Comparison of ENCODE assay signal across 8 mouse cellular contexts in the genomic region with DNA sequence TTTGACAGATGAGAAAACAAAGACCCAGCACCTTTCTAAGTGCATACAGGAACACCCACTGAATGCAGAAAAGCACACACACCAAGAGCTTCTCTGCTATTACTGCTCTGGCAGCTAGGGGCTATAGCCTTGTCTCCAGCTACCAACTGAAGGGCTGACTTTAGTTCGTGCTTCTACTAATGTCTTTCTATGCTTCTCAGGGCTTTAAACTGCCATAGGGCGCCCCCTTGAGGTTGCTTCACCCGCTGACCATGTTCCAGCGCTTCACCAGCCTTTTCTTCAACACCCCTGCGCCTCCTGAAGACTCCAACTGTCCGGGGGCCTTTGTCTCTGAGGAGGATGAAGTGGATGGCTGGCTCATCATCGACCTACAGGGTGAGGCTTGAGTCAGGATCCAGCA. TPM values are rescaled to one million over a fixed set of nuclear protein-coding genes. Genes with fewer than 3 reads are reported as not detected.
DNase-seq lines count a peak whose midpoint lies in the region; ATAC-seq and TF ChIP-seq lines count a peak whose summit lies in the region.

No protein-coding gene starts in this region.

- no peak overlapping the region for H3K4me2 ChIP-seq in liver, embryonic 14.5 days (ENCODE audit: low read depth)
- peak overlapping the region; percentile 17; the same call in 1 of the 2 replicates for H3K4me2 ChIP-seq in neural tube, embryonic 14.5 days (ENCODE audit: low read depth, low read length)

- peak; percentile 88 for TF ChIP-seq CTCF in liver, embryonic 14.5 days (IDR thresholded peaks at IDR 0.05; ENCODE audit: low read depth)

- H3K36me3 ChIP-seq in liver, embryonic 14.5 days (replicated peaks; ENCODE audit: control insufficient read depth, insufficient read depth, low read depth), result peaks cover 5% of the 10 kb centered on the region
- H3K36me3 ChIP-seq in neural tube, embryonic 14.5 days (ENCODE audit: control insufficient read depth, insufficient read depth, low read length), result peaks cover 32% of the 10 kb centered on the region

- no peak overlapping the region for H3K27ac ChIP-seq in liver, embryonic 14.5 days
- H3K27ac ChIP-seq in neural tube, embryonic 14.5 days (ENCODE audit: low read depth, low read length), result no peak overlapping the region

- ATAC-seq in liver, embryonic 14.5 days (ENCODE audit: insufficient read depth), result no peak
- no peak for ATAC-seq in neural tube, embryonic 14.5 days (ENCODE audit: low read depth)

- WGBS in liver, embryonic 14.5 days (ENCODE audit: insufficient replicate concordance), result 21% methylated on average over 7 of the region's 7 CpGs
- 22% methylated on average over 7 of the region's 7 CpGs for WGBS in neural tube, embryonic 14.5 days

- H3K9ac ChIP-seq in liver, embryonic 14.5 days (replicated peaks), result no peak overlapping the region
- H3K9ac ChIP-seq in neural tube, embryonic 14.5 days (replicated peaks; ENCODE audit: low read depth, low read length), result no peak overlapping the region; the same call in 1 of the 2 replicates

- no peak for TF ChIP-seq EP300 in liver, embryonic 14.5 days (IDR thresholded peaks at IDR 0.05; ENCODE audit: low read depth)

- H3K4me3 ChIP-seq in liver, embryonic 14.5 days (ENCODE audit: insufficient read depth in 1 of 2, low read depth in 2 of 2, low read length in 2 of 2), result no peak overlapping the region
- H3K4me3 ChIP-seq in neural tube, embryonic 14.5 days (ENCODE audit: low read depth, low read length), result no peak overlapping the region

- peaks cover 6 to 9% of the 10 kb centered on the region in 2 experiments; a peak in 3 of 4 replicates for H3K4me1 ChIP-seq in liver, embryonic 14.5 days (replicated peaks; ENCODE audit: control insufficient read depth in 2 of 2, insufficient read depth in 2 of 2, low read length in 1 of 2)
- H3K4me1 ChIP-seq in neural tube, embryonic 14.5 days (ENCODE audit: control insufficient read depth, insufficient read depth, low read length), result peaks cover 34% of the 10 kb centered on the region

- peak; percentile 68 for DNase-seq in ovary, adult 18-20 months (ENCODE audit: low spot score)
- no peak for DNase-seq in ovary, postnatal 10 days (ENCODE audit: low spot score)
- peak; percentile 90 to 93 for DNase-seq in cerebellum, postnatal 10 days
- DNase-seq in gastrocnemius, adult 8-10 months (ENCODE audit: low spot score in 2 of 2), result peak; percentile 76 to 78
- peak; percentile 90 for DNase-seq in kidney, postnatal 10 days
- peak; percentile 50 to 66 (median 56) for DNase-seq in liver, embryonic 14.5 days (ENCODE audit: low read depth in 3 of 3, low spot score in 3 of 3)
- peak; percentile 67 for DNase-seq in testis, postnatal 14 days (ENCODE audit: low spot score)

- peaks cover 12% of the 10 kb centered on the region for H3K27me3 ChIP-seq in liver, embryonic 14.5 days (ENCODE audit: control insufficient read depth, insufficient read depth, low read length)
- H3K27me3 ChIP-seq in neural tube, embryonic 14.5 days (ENCODE audit: control insufficient read depth, insufficient read depth, low read length), result no peaks in the 10 kb centered on the region

- no peaks in the 10 kb centered on the region for H3K9me3 ChIP-seq in liver, embryonic 14.5 days (ENCODE audit: control insufficient read depth, low read length)
- no peaks in the 10 kb centered on the region for H3K9me3 ChIP-seq in neural tube, embryonic 14.5 days (ENCODE audit: control insufficient read depth, low read length)

RNA-seq across cellular contexts. Expression of a gene that starts 4.2 kb away (rescaled TPM):
- total RNA-seq in gastrocnemius, adult 8-10 months (2022), result 100 to 1,000 TPM; 238 to 367 (median 290) TPM
- polyA plus RNA-seq in liver, embryonic 14.5 days (2012; rRNA removed), result 2.2 and 2.7 TPM in 2 replicates
- 1.4 and 1.9 TPM in 2 replicates for polyA plus RNA-seq in liver, embryonic 14.5 days (2014; fragmentation: Nextera tagmentation; extraction: Ambion mirVana)
- 79.4 and 102 TPM in 2 replicates for polyA plus RNA-seq in neural tube, embryonic 14.5 days (2014; fragmentation: Nextera tagmentation; extraction: Ambion mirVana)

RNA-seq across cellular contexts. Expression of a gene that starts 27.9 kb away (rescaled TPM):
- total RNA-seq in gastrocnemius, adult 8-10 months (2022), result 10 to 100 TPM; 19.4 to 26.7 (median 21.5) TPM
- 16.7 and 20.1 TPM in 2 replicates for polyA plus RNA-seq in liver, embryonic 14.5 days (2012; rRNA removed)
- 22.2 and 24.4 TPM in 2 replicates for polyA plus RNA-seq in liver, embryonic 14.5 days (2014; fragmentation: Nextera tagmentation; extraction: Ambion mirVana)
- 61.2 and 68.2 TPM in 2 replicates for polyA plus RNA-seq in neural tube, embryonic 14.5 days (2014; fragmentation: Nextera tagmentation; extraction: Ambion mirVana)

Comparison
In these comparisons a context has a peak if more than half of its experiments do, and no peak if none do; other contexts are left out.
1. RNA of a gene that starts 4.2 kb away (polyA plus RNA-seq): 79.4 to 102 TPM in neural tube, embryonic 14.5 days; 1.4 to 2.7 TPM in liver, embryonic 14.5 days; every median in the first group is over 10 times any median in the second.